Mouse (Mus musculus) ES-E14 (cell line): Measurements from ENCODE around the gene Cgn.

Experiments used
- CHD2 ChIP-seq: IDR thresholded peaks from 2 replicates; pipeline ENCODE4 v1.6.1; 2014; ENCODE audit warnings: mild to moderate bottlenecking, low read depth, low read length, inconsistent platforms
- HCFC1 ChIP-seq: IDR thresholded peaks from 2 replicates; pipeline ENCODE4 v1.6.1; 2012; ENCODE audit warnings: low read length, inconsistent platforms, borderline replicate concordance; ENCODE audit not compliant: insufficient read depth
- ZC3H11A ChIP-seq: IDR thresholded peaks from 2 replicates; pipeline ENCODE4 v1.6.1; 2012; ENCODE audit warnings: low read depth, mild to moderate bottlenecking, inconsistent platforms, low read length, borderline replicate concordance

DNA sequence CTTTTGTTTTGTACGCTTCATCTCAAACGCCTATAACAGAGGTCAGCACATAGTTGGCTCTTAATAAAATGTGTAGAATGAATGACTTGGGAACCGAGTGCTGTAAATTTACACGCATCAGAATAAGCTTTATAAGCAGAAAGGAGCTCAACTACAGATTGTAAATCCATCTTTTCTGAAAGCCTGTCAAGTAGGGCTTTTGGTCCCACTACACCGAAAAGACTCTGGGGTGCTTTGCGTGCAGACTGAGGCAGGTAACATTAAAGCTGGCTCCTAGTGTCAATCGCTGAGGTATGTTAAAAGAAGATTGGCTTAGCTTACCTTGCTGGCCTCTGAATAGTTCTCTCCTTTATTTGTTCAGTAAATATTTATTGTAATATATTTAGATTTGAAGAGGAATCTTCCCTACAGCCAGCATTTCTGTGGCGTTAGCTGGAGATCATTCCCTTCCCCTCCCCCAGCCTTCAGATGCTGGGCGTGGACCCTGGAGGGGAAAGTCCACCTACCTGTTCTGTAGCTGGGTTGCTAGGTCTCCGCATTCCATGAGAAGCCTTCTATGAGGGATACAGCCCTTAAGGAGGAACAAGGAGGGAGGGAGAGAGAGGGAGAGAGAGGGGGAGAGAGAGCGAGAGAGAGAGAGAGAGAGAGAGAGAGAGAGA is 959 bp upstream of the Cgn start:
- TF ChIP-seq CHD2 (no peak), HCFC1 (no peak), ZC3H11A (no peak)
